Mouse (Mus musculus) frontal cortex, adult (tissue): ENCODE results near the gene Sprr3.
"Not testable (repeated sequence)": the region's sequence is repeated elsewhere in the genome, so short reads cannot be mapped to it uniquely, and the experiment has no call there.

Experiments
- ATAC-seq: cut with Nextera tagmentation; 2 replicates; pipeline ENCODE4 v1.9.2; 2017; ENCODE audit warnings: mild to moderate bottlenecking, moderate library complexity, mixed read lengths; ENCODE audit not compliant: low TSS enrichment

The Sprr3 gene

DNA sequence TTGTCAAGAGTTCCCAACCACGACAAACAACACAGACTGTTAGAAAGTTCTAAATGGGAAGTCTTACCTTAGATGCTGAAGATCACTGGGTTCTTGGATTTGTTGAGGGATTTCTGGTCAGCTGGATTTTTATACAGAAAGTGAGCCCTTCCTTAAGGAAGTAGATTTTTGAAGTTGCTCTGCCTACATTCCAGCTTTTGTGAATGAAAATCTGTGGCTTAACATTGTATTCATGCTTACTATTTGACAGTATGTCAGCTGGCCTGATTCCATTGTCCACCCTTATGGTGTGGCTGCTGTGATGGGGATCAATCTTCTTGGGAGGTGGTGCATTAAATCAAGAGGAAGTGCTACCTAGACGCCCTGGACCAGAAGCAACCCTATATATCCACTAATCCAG lies at the start of gene Sprr3:
Gene Sprr3, minus strand, starts transcription at position 101 of the 400 bp plus-strand sequence.
- no peak for ATAC-seq

DNA sequence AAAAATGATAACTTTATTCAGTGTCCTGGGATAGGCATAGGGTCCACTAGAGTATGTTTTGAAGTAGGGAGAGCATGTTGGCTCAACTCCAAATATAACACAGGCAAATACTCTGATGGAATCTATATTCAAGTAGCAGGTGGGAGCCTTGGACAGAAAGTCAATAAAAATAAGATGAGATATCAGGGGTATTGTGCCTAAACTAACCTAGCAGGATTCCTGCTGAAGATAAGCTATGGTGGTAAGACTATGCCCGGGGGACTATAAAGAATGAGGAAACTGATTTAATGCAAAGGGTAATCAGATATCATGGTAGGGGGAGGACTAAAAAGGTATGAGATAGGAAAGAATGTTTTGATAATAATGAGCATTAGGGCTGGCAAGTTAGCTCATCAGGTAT lies 49.7 kb upstream of the Sprr3 start:
- no peak for ATAC-seq

DNA sequence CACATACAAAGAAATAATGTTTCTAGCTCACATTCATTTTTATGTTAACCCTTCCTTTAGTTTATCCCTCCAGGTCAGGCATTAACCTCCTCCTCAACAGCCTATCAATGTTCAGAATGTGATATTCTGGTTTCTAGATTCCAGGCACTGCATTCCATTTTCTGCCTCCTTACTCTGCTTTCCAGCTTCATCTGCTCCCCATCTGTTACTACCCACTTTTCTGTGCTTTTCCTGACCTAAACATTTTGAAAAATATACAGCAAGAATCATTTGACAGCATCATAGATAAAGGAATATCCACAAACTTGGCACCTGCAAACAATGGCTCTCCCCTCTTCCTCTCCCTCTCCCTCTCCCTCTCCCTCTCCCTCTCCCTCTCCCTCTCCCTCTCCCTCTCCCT lies 45.0 kb upstream of the Sprr3 start:
- ATAC-seq = peak; percentile 67

DNA sequence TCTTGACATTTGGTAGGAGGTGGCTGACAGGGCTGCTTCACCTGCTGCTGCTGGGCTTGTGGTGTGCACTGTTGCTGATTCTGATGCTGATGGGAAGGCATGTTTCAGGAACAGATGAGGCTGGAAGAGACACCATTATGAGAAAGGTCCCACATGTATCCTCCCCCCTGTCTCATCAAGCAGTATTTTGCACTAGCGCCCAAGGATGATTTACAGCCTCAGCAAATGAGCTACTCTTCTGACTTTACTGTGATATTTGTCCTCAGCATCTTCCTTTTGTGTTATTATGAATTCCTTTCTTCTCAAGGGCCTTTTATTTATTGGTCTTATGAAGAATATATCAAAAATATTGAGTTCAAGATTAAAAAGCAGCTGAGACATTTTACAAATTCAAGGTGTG lies 41.9 kb upstream of the Sprr3 start, which contains the start of gene Sprr4:
Gene Sprr4, minus strand, starts transcription at position 101 of the 400 bp plus-strand sequence.
- no peak for ATAC-seq

DNA sequence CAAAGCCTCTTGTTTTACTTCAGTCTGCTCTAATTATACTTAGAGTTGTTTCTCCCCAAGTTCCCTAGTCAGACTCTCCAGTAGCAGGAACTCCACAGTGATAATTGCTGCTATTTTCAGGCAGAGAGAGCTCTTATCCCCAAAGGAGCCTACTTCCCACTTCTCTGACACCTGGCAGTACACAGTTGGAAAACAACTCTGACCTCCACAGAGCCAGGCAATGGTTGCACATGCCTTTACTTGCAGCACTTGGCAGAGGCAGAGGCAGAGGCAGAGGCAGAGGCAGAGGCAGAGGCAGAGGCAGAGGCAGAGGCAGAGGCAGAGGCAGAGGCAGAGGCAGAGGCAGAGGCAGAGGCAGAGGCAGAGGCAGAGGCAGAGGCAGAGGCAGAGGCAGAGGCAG lies 31.7 kb upstream of the Sprr3 start:
- not testable (repeated sequence) for ATAC-seq

DNA sequence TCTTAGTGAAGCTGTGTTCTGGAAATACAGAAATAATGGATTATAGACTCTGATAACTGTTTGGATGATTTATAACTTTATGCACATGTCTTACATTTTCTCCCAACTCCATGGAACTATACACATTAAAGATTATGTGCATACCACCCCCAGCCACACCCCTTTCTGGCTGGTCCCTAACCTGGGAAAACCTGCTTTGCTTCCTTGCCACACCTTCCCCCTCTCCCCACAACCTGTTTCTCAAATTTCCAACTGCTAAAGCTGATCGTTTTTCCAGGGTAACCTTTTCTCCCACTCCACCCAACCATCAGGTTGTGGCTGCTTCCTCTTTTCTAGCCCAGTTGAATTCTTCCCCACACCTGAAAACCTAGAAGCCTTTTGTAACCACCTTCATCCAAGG lies 27.8 kb upstream of the Sprr3 start:
- ATAC-seq = no peak

DNA sequence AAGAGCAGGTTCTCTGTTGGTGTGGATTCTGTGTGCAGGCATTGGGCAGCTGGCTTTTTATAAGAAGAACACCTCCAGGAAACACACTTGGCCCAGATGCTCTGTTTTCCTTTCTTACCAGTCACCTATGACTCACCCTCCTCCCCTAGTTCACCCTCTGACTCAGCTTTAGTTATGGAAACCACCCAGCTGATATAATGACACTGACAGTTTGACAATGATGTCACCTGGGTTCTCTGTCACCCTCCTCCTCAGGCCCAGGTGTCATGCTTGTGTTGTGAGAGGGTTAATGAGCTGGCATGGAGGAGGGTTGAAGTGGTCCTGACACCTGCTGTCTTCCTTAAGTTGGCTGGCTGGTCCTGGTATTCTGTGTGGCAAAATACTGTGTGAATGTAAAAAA lies 27.3 kb upstream of the Sprr3 start, which contains the start of gene Sprr1a:
Gene Sprr1a, minus strand, starts transcription at position 33 of the 400 bp plus-strand sequence.
- no peak for ATAC-seq

DNA sequence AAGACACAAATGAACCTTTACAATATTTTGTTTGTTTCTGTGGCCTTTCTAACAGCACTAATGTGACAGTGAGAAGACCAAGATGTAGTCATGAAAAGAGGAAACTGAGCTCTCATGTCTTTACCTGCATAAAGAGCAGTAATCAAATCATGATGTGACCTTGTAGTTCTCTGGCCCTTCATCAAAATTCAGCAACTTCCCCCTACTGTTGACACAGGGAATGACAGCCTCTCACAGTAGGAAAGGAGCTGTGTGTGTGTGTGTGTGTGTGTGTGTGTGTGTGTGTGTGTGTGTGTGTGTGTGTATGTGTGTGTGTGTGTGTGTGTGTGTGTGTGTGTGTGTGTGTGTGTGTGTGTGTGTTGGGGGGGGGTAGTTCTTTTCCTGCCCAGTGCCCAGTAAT lies 22.7 kb upstream of the Sprr3 start:
- ATAC-seq = not testable (repeated sequence)

DNA sequence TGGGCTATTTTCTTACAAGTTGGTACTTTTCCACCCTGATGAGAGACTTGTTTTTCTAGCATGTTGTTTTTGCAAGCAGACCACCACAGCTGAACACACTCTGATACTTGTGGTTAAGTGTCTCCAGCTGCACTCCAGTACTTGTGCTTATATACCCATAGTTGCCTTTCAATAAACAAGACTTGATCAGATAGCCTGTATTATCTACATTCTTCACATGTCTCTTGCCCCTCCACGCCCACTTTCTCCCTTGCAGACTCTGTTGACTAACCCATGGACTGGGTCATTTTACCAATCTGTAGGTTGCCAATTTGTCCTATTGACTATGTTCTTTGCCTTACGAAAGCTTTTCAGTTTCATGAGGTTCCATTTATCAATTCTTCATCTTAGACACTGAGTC lies 11.6 kb upstream of the Sprr3 start:
- no peak for ATAC-seq

DNA sequence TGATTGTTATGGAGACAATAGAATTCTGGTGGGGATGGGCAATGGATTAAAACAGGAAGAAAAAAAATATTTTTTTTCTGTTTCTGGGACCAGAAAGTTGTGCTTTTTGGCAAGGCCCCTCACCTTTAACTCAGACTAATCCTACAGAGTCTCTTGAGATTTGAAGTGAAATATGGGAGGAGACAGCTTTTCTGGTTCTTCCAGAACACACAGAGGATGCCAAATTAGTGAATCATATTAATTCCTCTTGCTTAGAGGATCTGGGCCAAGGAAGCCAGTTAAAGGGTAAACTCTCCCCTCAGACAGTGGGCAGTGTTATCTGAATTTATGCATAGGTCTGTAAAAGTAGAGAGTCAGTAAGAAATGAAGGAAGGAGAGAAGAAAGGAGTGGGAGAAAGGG lies 8.9 kb upstream of the Sprr3 start:
- no peak for ATAC-seq

DNA sequence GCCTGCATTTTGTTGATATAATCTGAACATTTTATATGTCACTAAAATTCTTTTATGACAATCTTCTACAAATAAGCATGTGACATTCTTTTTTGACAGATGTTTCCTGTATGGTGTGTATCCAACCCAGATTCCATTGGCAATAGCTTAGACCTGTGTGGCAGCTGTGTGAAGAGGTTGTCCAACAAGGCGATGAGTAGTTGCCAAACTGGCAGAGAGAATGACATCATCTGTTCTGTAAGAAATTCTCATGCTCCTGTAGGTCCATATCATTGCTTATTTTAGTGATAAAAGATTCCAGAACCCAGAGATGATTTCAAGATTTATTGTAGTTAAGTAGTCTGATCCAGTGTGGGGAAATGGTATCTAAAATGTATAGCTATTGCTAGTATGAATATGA lies 8.1 kb upstream of the Sprr3 start:
- ATAC-seq = no peak

DNA sequence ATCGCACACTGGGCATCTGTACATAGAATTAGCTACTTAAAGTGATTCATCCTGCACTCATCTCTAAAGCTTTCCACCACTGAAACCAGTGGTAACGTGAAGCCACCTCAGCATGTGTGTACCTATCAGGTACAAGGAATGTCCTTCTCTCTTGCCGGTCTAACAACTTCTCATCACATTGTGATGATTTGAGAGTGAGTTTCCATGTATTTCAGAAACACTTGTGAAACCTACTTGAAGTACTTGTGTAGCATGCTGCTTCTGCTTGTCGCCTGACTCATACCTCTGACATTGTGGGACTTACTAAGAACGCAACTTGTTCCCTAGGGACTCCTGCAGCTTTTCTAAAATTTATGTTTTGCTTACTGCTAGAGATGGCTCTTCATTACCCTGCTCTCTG lies 3.4 kb downstream of the Sprr3 start:
- ATAC-seq = no peak

DNA sequence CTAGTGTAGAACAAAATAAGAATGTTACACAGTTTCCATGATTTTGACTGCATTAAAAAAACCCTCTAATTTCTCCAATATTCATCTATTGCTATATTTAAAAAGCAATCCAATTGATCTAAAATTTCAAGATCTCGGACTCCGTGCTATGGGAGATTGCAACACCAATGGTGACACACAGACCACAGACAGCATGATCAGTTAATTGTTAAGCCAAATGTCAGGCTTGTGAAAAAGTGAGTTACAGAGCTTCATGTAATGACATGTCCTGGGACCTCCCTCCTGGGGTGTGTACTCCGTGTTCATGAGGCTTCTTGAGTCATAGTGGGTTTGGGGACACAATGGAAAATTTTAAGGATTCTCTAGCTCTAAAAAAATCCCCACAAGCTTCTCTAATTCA lies 18.3 kb downstream of the Sprr3 start:
- no peak for ATAC-seq

DNA sequence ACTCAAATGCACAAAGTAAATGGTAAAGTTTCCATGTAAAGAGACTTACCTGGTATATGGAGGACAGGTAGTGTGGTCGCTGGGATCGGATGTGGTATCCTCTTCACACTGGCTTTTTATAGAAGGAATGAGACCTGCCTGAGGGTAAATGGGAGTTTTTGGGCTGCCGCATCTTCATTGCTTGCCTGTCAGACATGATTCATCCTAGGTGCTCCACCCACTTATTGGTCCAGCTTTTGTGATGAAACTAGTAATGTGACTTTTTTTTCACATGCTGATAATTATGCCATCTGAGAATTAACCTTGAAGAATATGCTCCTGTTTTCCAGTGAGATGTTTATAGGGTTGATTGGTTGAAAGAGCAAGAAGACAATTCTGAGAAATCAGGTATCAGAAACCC lies 19.8 kb downstream of the Sprr3 start, which contains the start of gene Sprr1b:
Gene Sprr1b, minus strand, starts transcription at position 101 of the 400 bp plus-strand sequence.
- no peak for ATAC-seq

DNA sequence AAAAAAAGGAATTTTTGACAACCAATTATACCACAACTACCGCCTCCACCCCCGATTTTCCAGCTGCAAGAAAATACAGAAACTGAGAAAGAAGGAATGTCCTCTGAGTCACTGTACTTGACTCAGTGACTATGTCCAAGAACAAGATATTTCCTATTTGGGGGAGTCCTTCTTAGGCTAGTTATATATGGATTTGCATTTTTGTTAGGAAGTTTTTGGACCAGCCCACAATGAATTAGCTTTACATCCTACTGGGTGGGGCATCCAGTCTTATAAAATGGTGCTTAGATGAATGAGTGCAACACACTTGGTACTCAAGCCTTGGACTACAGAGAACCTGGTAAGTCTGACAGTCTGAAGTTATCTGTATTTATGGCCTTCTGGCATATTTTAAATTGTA lies 26.2 kb downstream of the Sprr3 start, which contains the start of gene Sprr2k:
Gene Sprr2k, plus strand, starts transcription at position 301 of the 400 bp plus-strand sequence.
- no peak for ATAC-seq

DNA sequence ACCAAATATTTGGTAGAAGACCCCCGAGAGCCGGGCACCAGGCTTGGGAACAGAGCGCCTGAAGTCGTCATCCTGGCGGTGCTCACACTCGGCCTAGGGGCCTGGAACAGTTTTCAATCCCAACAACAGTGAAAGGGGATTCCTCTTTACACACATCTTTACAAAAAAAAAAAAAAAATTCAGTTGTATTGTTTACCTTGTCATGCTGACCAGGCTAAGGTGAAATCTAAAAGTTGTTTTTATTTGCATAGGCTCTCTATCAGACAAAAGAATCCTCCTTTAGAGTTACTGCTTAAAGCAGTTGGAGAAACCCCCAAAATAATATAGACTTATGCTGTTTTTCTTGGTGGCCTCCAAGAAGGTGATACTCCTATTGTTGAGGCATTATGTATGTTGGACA lies 29.2 kb downstream of the Sprr3 start, which contains the start of gene Gm9774:
Gene Gm9774, minus strand, starts transcription at position 101 of the 400 bp plus-strand sequence.
- ATAC-seq = no peak

DNA sequence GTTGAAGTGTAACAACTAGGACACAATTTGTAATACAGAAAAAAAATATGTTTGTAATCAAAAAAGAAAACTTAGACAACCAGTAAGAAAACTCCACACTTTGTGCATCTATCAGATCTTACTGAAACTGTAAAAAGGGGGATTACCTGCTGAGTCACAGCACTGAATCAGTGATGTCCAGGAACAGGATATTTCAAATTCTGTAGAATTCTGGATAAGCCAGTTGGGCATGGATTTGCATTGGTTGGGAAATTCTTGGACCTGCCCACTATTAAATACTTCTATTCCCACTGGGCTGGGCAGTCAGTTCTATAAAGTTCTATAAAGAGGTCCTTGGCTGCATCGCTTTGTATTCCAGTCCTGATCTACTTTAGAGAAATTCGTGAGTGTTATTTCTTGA lies 40.7 kb downstream of the Sprr3 start, which contains the start of gene Sprr2j-ps:
Gene Sprr2j-ps, plus strand, starts transcription at position 301 of the 400 bp plus-strand sequence.
- no peak for ATAC-seq

DNA sequence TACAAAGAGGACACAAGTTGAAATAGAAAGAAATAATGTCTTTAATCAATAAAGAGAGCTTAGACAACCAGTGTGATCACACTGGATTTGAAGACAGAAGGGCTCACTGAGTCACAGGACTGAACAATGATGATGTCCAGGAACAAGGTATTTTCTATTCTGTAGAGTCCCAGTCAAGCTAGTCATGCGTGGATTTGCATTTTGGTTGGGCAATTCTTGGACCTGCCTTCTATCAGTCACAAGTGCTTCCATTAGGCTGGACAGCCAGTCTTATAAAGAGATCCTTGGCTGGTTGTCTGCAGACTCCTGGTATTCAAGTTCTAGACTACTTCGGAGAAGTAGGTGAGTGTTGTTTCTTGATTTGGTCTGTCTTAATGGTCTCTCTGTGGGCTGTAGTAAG lies 50.8 kb downstream of the Sprr3 start, which contains the start of gene Sprr2i:
Gene Sprr2i, plus strand, starts transcription at position 301 of the 400 bp plus-strand sequence.
- no peak for ATAC-seq
